Mouse (Mus musculus) liver, postnatal 0 days (tissue): ENCODE results near the gene Akap10. TPM values are rescaled to one million over a fixed set of nuclear protein-coding genes. Genes with fewer than 3 reads are reported as not detected.
A peak's percentile ranks its signal among the peaks of the same experiment; 100 is the strongest.

Experiments used
- ATAC-seq: fragments of 200-750 bp; cut with Nextera tagmentation; 2 replicates; pipeline ENCODE4 v1.8.0; 2017; ENCODE audit warnings: mild to moderate bottlenecking, moderate library complexity
- DNase-seq: peaks from one replicate; pipeline ENCODE4 v3.0.0-alpha.2; 2016
- H3K27ac ChIP-seq: fragments of 300-500 bp; sonication (generic); 2 replicates; pipeline ENCODE4 v1.5.1; 2014; ENCODE audit warnings: antibody characterized with exemption, moderate library complexity, mild to moderate bottlenecking, low read depth
- H3K27me3 ChIP-seq: fragments of 300-500 bp; sonication (generic); 2 replicates; pipeline ENCODE4 v1.6.1; 2014; ENCODE audit warnings: low read length, control low read depth, mixed read lengths; ENCODE audit not compliant: insufficient read depth
- H3K36me3 ChIP-seq: fragments of 300-500 bp; sonication (generic); replicated peaks from 2 replicates; pipeline ENCODE4 v1.6.1; 2014; ENCODE audit warnings: mild to moderate bottlenecking, control low read depth, low read length, moderate library complexity, mixed read lengths; ENCODE audit not compliant: insufficient read depth
- H3K4me1 ChIP-seq: fragments of 300-500 bp; sonication (generic); 2 replicates; pipeline ENCODE4 v1.6.1; 2014; ENCODE audit warnings: antibody characterized with exemption, mild to moderate bottlenecking, control low read depth; ENCODE audit not compliant: insufficient read depth
- H3K4me2 ChIP-seq: fragments of 300-500 bp; sonication (generic); 2 replicates; pipeline ENCODE4 v1.6.1; 2014; ENCODE audit warnings: low read depth, mild to moderate bottlenecking, low read length, moderate library complexity, mixed read lengths
- H3K4me3 ChIP-seq: fragments of 300-500 bp; sonication (generic); 2 replicates; pipeline ENCODE4 v1.5.1; 2014; ENCODE audit warnings: low read depth, low read length
- H3K9ac ChIP-seq: fragments of 300-500 bp; sonication (generic); replicated peaks from 2 replicates; pipeline ENCODE4 v1.6.1; 2014; ENCODE audit warnings: mild to moderate bottlenecking, moderate library complexity
- H3K9me3 ChIP-seq: fragments of 300-500 bp; sonication (generic); 2 replicates; pipeline ENCODE4 v1.6.1; 2016; ENCODE audit warnings: mild to moderate bottlenecking, control low read depth, low read length, mixed read lengths
- CTCF ChIP-seq: sonication (generic); IDR thresholded peaks from 2 replicates; pipeline ENCODE4 v1.5.1; 2016; ENCODE audit warnings: antibody characterized with exemption, low read depth
- EP300 ChIP-seq: IDR thresholded peaks from 2 replicates; pipeline ENCODE4 v1.6.1; 2016; ENCODE audit warnings: antibody characterized with exemption, low read depth, mild to moderate bottlenecking
- WGBS: fragments of 180-500 bp; shearing (Covaris S2); extraction: QIAGEN DNeasy Blood & Tissue Kit; methylation state at CpG from one replicate; pipeline ENCODE4 v1.1.7; 2014; ENCODE audit not compliant: insufficient replicate concordance; 5-methylcytosine and 5-hydroxymethylcytosine counted together
- polyA plus RNA-seq: library from polyadenylated mRNA; unstranded; fragments of >200 nt; fragmentation: Nextera tagmentation; extraction: Ambion mirVana; gene quantifications from 2 replicates; pipeline ENCODE4 v1.2.1, GENCODE M21; 2015

Gene Akap10
- polyA plus RNA-seq, 1 experiment from 2014 or later, result 4.9 TPM

DNA sequence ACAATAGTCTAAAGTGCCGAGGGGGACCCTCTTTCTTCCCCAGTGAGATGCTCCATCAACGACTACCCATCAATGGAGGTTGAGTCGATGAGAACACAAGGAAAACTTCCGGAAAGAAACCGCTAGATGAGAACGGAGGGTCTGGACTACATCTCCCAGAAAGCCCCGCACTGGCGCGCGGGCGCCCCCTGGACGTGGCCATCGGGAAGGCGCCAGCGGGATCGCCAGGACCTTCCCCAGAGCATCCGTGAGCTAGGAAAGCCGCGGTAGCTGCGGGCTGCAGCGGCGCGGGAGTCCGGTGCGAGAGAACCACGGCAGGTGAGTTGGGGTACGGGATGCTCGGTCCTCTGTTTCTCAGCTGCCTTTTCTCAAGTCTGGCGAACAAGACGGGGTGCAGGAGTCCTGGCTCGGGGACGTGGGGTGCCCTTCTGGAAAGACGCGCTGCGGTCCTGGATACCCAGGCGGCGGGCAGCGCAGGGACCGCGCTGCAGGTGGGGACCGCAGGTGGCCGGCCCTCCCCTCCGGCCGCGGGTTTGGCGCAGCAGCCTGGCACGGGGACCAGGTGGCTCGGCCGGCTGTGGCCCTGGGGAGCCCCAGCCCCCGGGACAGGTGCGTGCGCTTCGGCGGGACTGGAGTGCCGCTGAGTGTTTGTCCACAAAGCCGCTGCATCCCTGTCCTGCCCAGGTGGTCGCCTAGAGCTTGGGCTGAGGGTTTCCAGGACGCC lies 26.7 kb upstream of the Akap10 start, which contains the start of gene Specc1:
Gene Specc1 (plus strand): TSS at position 192 of the 724 bp plus-strand sequence.
- Histone ChIP-seq H3K4me1 (peaks cover 5% of the 10 kb centered on the region), H3K4me2 (peak within 1 kb of the TSS; percentile 78), H3K9ac (peak within 1 kb of the TSS; percentile 86), H3K36me3 (0 out of 2 replicates have a peak, but pooled peaks cover 6% of the 10 kb centered on the region), H3K27ac (peak within 1 kb of the TSS; percentile 99), H3K4me3 (peak within 1 kb of the TSS; percentile 79), H3K9me3 (no peaks in the 10 kb centered on the region), H3K27me3 (peaks cover 19% of the 10 kb centered on the region)
- ATAC-seq (peak; percentile 82), DNase-seq (peak; percentile 95)
- 0% methylated on average over 47 of the region's 58 CpGs for whole genome bisulfite sequencing
- TF ChIP-seq EP300 (no peak), CTCF (peak; percentile 98)

- Histone ChIP-seq H3K27me3 (peaks cover 19% of the 10 kb centered on the region), H3K36me3 (no peaks in the 10 kb centered on the region), H3K9me3 (no peaks in the 10 kb centered on the region), H3K9ac (no peak overlapping the region), H3K27ac (no peak overlapping the region), H3K4me2 (peak overlapping the region; percentile 78; the same call in 1 of the 2 replicates), H3K4me3 (peak overlapping the region; percentile 79; the same call in 1 of the 2 replicates), H3K4me1 (peaks cover 2% of the 10 kb centered on the region; the same call in 1 of the 2 replicates)
- no peak for ATAC-seq
- WGBS, result 79% methylated on average over 6 of the region's 6 CpGs
- no peak for TF ChIP-seq EP300
- TF ChIP-seq CTCF, result no peak
- no peak for DNase-seq
Measured at GRCm38 (mm10) chr11:61955951-61956350, 25.9 kb upstream of the Akap10 start.

DNA sequence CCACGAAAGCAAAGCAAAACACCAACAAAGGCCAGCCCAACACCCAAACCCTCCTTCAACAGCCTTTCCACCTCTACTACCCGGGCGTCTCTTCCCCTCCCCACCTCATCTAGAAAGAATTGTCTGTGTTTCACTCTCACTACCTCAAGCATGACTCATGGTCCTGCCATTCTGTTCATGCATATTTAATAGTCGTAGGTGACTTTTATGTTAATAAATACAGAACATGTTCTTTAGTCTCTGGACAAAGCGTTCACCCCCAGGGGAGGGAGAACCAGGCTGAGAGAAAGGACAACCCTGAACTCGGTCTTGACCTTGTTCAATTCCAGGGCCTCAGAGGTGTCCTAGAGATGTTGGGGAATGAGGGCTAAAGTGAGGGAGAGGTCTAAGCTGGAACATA lies 25.1 kb upstream of the Akap10 start:
- ATAC-seq, result no peak

DNA sequence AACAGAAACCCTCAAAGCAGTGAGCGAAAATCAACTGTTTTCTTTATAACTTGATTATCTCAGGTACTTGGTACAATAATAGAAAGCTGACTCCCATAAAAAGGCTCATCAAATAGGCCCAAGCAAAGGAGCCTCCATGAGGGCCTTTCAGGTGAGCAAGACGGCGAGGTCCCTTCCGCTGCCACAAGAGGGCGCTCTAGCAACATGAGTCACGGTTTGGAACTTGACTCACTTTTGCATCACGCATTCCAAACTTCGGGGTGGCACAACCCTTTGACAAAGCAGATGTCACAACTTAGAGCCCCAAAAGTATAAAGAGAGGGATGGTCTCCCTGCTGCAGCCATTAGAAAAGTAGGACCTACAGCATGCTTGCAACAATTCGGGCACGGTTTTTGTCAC lies 20.6 kb upstream of the Akap10 start:
- DNase-seq, result peak; percentile 91
- no peak overlapping the region for H3K9ac ChIP-seq
- ATAC-seq, result peak; percentile 53
- H3K36me3 ChIP-seq, result no peaks in the 10 kb centered on the region
- 16% methylated on average over 10 of the region's 10 CpGs for WGBS
- H3K27me3 ChIP-seq, result no peaks in the 10 kb centered on the region
- H3K4me2 ChIP-seq, result no peak overlapping the region
- H3K4me1 ChIP-seq, result no peaks in the 10 kb centered on the region
- H3K4me3 ChIP-seq, result no peak overlapping the region
- no peaks in the 10 kb centered on the region for H3K9me3 ChIP-seq
- no peak for TF ChIP-seq EP300
- peak; percentile 96 for TF ChIP-seq CTCF
- no peak overlapping the region for H3K27ac ChIP-seq

More for the DNA sequence above, 25.1 kb upstream of the Akap10 start:
- peaks cover 19% of the 10 kb centered on the region for H3K27me3 ChIP-seq
- TF ChIP-seq EP300, result no peak
- no peak for TF ChIP-seq CTCF
- H3K4me1 ChIP-seq, result peaks cover 2% of the 10 kb centered on the region; the same call in 1 of the 2 replicates
- DNase-seq, result no peak
- H3K4me2 ChIP-seq, result no peak overlapping the region
- no peak overlapping the region for H3K4me3 ChIP-seq
- H3K27ac ChIP-seq, result no peak overlapping the region
- no peak overlapping the region for H3K9ac ChIP-seq
- 76% methylated on average over 6 of the region's 6 CpGs for WGBS
- H3K9me3 ChIP-seq, result no peaks in the 10 kb centered on the region
- no peaks in the 10 kb centered on the region for H3K36me3 ChIP-seq

DNA sequence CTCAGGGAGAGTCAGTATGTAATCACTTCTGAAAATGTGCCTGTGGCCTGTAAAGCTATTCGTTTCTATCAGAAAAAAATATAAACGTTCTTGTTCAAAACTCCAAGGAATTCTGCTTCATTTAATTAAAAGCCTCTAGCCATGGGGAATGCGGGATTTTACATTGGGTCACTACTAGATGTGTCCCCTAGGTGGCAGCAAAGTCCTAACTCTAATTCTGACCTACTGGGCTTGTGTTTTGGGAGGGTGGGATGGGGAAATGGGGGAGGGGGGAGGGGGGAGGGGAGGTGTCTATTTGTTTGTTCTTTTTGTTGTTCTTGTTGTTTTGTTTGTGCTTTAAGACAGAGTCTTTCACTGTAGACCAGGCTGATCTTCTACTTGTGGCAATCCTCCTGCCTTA lies 19.3 kb upstream of the Akap10 start:
- Histone ChIP-seq H3K4me1 (no peaks in the 10 kb centered on the region), H3K4me2 (no peak overlapping the region), H3K27me3 (no peaks in the 10 kb centered on the region), H3K9me3 (no peaks in the 10 kb centered on the region), H3K9ac (no peak overlapping the region), H3K36me3 (no peaks in the 10 kb centered on the region), H3K27ac (no peak overlapping the region), H3K4me3 (no peak overlapping the region)
- DNase-seq (peak; percentile 65), ATAC-seq (peak; percentile 43; the same call in 1 of the 2 replicates)
- TF ChIP-seq EP300, result no peak
- TF ChIP-seq CTCF, result peak; percentile 75
- 2% methylated on average over 3 of the region's 3 CpGs for WGBS

- no peak for DNase-seq
- WGBS, result 64% methylated on average over 4 of the region's 4 CpGs
- no peak overlapping the region for H3K4me2 ChIP-seq
- ATAC-seq, result no peak
- no peaks in the 10 kb centered on the region for H3K4me1 ChIP-seq
- no peaks in the 10 kb centered on the region for H3K9me3 ChIP-seq
- H3K27ac ChIP-seq, result no peak overlapping the region
- no peak overlapping the region for H3K4me3 ChIP-seq
- no peaks in the 10 kb centered on the region for H3K27me3 ChIP-seq
- TF ChIP-seq CTCF (no peak), EP300 (peak; percentile 71)
- H3K9ac ChIP-seq, result no peak overlapping the region
- no peaks in the 10 kb centered on the region for H3K36me3 ChIP-seq
Measured at GRCm38 (mm10) chr11:61946608-61947007, 16.6 kb upstream of the Akap10 start.
